Mouse (Mus musculus): Measurements from ENCODE around the gene Slc7a5. TPM values are rescaled to one million over a fixed set of nuclear protein-coding genes. Genes with fewer than 3 reads are reported as not detected.

Gene Slc7a5
- polyA plus RNA-seq, 1 experiment from 2014 or later = 19.8 TPM

DNA sequence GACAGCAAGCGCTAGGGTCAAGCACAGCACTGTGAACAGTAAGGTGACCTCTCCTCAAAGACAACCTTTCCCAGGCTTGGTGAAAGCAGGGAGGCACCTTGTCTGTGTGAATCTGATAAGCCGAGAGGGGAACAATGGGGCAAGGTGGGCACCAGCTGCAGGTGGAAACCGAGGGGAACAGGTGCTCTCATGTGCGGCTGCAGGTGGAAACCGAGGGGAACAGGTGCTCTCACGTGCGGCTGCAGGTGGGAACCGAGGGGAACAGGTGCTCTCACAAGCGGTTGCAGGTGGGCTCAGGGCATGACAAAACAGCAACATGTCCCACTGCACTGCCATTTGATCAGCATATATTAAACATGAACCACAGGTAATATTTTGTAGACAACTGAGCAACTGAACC is 10.3 kb downstream of the Slc7a5 start:
- no peaks in the 10 kb centered on the region for H3K9me3 ChIP-seq (replicated peaks; ENCODE audit: control insufficient read depth, low read length)
- 59% methylated on average over 9 of the region's 9 CpGs for WGBS
- no peaks in the 10 kb centered on the region for H3K27me3 ChIP-seq (ENCODE audit: control insufficient read depth, insufficient read depth, low read length)
- H3K36me3 ChIP-seq (ENCODE audit: control insufficient read depth, insufficient read depth, low read length) = no peaks in the 10 kb centered on the region
- no peak overlapping the region for H3K4me3 ChIP-seq (replicated peaks; ENCODE audit: low read length)
- peak overlapping the region; percentile 64; the same call in 1 of the 2 replicates for H3K9ac ChIP-seq (ENCODE audit: low read length)
- H3K27ac ChIP-seq (ENCODE audit: low read length) = peak overlapping the region; percentile 98
- peak overlapping the region; percentile 53; the same call in 1 of the 2 replicates for H3K4me2 ChIP-seq (ENCODE audit: low read depth, low read length)
- ATAC-seq (ENCODE audit: insufficient read depth, low FRiP score) = no peak
- peaks cover 50% of the 10 kb centered on the region for H3K4me1 ChIP-seq (ENCODE audit: control insufficient read depth, insufficient read depth, low read length)

DNA sequence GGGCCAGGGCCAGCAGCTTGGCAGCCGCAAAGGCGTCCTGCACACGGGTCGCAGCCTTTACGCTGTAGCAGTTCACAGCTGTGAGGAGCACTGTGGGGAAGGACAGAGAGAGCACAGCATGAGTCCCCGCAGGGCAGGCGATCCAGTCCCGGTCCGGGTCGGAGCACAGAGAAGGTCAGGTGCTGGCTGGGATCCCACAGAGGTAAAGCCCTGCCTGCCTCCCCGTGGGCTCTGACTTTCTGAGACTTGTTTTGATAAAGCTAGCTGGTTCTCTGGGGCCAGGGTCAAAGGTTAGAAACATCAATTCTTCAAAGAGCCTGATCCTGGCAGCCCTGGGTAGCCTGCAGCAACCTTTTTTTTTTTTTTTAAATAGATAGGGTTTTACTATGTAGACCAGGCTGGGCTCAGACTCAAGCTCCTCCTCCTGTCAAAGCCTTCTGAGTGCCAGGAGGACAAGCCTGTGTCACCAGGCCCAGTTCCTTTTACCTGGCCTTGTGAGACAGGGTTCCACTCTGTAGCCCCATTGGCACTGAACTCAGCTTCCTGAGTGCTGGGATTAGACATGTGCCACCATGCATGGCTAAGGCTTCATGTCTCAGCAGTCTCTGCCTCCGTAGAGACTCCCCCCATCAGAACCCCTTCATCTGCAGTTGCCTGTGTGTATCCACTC is 10.9 kb downstream of the Slc7a5 start:
- Histone ChIP-seq H3K4me3 (replicated peaks; ENCODE audit: low read length) (no peak overlapping the region), H3K27me3 (ENCODE audit: control insufficient read depth, insufficient read depth, low read length) (no peaks in the 10 kb centered on the region), H3K4me1 (ENCODE audit: control insufficient read depth, insufficient read depth, low read length) (peaks cover 44% of the 10 kb centered on the region), H3K4me2 (ENCODE audit: low read depth, low read length) (no peak overlapping the region), H3K9ac (ENCODE audit: low read length) (peak overlapping the region; percentile 36; the same call in 1 of the 2 replicates), H3K9me3 (replicated peaks; ENCODE audit: control insufficient read depth, low read length) (no peaks in the 10 kb centered on the region), H3K36me3 (ENCODE audit: control insufficient read depth, insufficient read depth, low read length) (no peaks in the 10 kb centered on the region), H3K27ac (ENCODE audit: low read length) (peak overlapping the region; percentile 98)
- ATAC-seq (ENCODE audit: insufficient read depth, low FRiP score) = no peak
- 43% methylated on average over 12 of the region's 12 CpGs for WGBS

DNA sequence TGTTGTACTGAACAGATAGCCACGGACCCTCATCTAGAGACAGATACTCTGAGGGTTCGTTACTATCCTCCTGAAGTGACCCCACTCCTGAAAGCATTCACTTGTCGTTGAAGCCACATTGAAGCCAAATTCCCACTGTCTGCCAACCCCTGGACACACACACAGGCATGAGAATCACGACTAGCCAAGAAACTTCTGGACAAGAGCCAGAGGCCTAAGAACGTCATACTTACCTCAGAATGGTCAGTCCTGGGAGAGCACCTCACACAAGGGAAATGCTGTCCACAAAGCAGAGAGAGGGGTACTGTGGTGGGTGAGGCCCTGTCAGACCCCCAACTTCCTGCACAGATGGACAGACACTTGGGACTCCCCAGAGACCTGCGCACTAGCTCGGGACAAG is 11.6 kb downstream of the Slc7a5 start:
- ATAC-seq (ENCODE audit: insufficient read depth, low FRiP score) = no peak
- H3K9ac ChIP-seq (ENCODE audit: low read length) = 0 out of 2 replicates have a peak overlapping the region, but pooled peaks have one; percentile 14
- 67% methylated on average over 7 of the region's 7 CpGs for WGBS
- no peaks in the 10 kb centered on the region for H3K27me3 ChIP-seq (ENCODE audit: control insufficient read depth, insufficient read depth, low read length)
- H3K4me1 ChIP-seq (ENCODE audit: control insufficient read depth, insufficient read depth, low read length) = peaks cover 39% of the 10 kb centered on the region
- no peak overlapping the region for H3K27ac ChIP-seq (ENCODE audit: low read length)
- H3K4me2 ChIP-seq (ENCODE audit: low read depth, low read length) = no peak overlapping the region
- no peaks in the 10 kb centered on the region for H3K9me3 ChIP-seq (replicated peaks; ENCODE audit: control insufficient read depth, low read length)
- H3K36me3 ChIP-seq (ENCODE audit: control insufficient read depth, insufficient read depth, low read length) = no peaks in the 10 kb centered on the region
- H3K4me3 ChIP-seq (replicated peaks; ENCODE audit: low read length) = no peak overlapping the region

DNA sequence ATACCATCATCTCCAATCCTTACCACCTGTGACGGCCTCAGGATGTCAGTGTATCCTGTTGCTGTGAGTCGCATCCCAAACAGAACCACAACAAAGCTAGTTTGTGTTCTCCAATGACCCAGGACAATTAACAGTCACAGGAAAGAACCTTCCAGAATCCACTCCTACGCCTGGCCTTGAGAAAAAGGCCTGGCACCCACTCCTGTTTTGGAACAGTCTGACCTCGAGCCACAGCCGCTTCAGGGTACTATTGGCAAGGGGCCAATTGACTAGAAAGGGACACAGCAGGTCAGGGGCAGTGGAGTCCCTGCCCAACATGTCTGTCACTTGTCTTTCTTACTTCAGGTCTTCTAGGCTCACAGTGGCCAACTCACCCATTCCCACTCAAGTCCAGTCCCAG is 14.6 kb downstream of the Slc7a5 start:
- Histone ChIP-seq H3K4me1 (ENCODE audit: control insufficient read depth, insufficient read depth, low read length) (peaks cover 22% of the 10 kb centered on the region), H3K4me2 (ENCODE audit: low read depth, low read length) (no peak overlapping the region), H3K36me3 (ENCODE audit: control insufficient read depth, insufficient read depth, low read length) (no peaks in the 10 kb centered on the region), H3K27ac (ENCODE audit: low read length) (no peak overlapping the region), H3K27me3 (ENCODE audit: control insufficient read depth, insufficient read depth, low read length) (no peaks in the 10 kb centered on the region), H3K9ac (ENCODE audit: low read length) (no peak overlapping the region), H3K9me3 (replicated peaks; ENCODE audit: control insufficient read depth, low read length) (no peaks in the 10 kb centered on the region), H3K4me3 (replicated peaks; ENCODE audit: low read length) (no peak overlapping the region)
- WGBS = 79% methylated on average over 5 of the region's 5 CpGs
- no peak for ATAC-seq (ENCODE audit: insufficient read depth, low FRiP score)

DNA sequence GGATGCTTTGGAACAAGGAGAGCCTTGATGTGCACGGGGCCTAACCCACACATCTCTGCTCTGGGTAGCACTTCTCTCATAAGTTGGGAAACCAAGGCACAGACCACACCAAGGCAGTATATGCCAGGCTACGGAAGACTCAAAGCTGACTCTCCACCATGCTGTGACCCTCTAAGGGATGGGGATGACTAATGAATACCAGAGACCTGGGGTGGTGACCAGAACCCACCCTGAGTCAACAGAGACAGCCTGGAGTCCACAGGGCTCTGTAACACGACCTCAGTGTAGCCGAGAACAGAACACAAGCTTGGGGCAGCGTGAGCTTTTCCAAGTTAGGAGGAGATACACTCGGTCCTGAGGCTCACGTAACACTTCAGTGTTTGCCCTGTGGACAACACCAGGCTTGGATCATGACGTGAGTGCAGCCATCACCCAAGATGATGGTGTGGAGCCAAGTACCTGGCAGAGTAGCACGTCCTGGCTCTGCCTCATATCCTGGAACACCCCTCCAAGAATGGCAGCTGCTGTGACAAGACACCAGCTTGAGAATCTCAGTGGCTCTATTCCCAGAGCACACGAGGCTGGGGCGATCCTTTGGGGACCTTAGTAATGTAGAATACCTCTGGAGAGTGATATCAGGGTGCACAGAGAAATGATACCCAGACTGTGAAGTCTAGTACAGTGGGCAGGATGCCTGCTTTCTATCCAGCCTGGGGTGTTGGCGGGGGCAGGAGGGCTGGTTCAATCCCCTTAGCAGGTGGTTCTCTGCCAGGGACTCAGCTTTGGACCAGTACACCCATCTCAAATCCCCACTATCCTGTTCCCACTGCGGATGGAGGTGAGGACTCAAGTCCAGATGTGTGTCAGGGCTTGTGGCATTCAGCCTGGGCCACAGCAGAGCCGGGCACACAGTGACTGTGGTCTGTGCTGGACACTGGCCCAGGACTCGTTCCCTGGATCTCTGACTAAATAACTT is 17.4 kb downstream of the Slc7a5 start:
- peak; percentile 52; the same call in 1 of the 2 replicates for ATAC-seq (ENCODE audit: insufficient read depth, low FRiP score)
- 73% methylated on average over 15 of the region's 15 CpGs for WGBS

DNA sequence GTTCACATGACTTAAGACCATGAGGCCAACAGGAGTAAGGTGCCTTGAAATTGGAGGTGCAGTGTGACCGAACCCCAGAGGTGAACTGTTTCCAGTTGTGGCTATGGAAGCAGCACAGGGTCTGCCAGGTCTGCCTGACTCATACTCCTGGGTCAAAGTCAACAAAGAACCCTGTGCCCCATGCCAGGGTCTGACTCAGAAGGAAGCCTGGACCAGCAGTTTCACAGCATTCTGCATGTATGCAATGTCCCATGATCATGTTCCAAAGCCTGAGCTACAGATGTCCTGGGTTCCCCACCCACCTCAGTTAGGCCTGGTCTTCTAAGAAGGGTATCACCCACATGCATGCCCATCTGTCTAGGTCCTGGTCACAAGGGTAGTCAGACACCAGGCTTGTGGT is 18.2 kb downstream of the Slc7a5 start:
- Histone ChIP-seq H3K27me3 (ENCODE audit: control insufficient read depth, insufficient read depth, low read length) (no peaks in the 10 kb centered on the region), H3K4me2 (ENCODE audit: low read depth, low read length) (no peak overlapping the region), H3K9me3 (replicated peaks; ENCODE audit: control insufficient read depth, low read length) (no peaks in the 10 kb centered on the region), H3K4me1 (ENCODE audit: control insufficient read depth, insufficient read depth, low read length) (0 out of 2 replicates have a peak, but pooled peaks cover 3% of the 10 kb centered on the region), H3K36me3 (ENCODE audit: control insufficient read depth, insufficient read depth, low read length) (0 out of 2 replicates have a peak, but pooled peaks cover 11% of the 10 kb centered on the region), H3K4me3 (replicated peaks; ENCODE audit: low read length) (no peak overlapping the region), H3K27ac (ENCODE audit: low read length) (no peak overlapping the region), H3K9ac (ENCODE audit: low read length) (no peak overlapping the region)
- WGBS = 97% methylated on average over 1 of the region's 1 CpGs
- no peak for ATAC-seq (ENCODE audit: insufficient read depth, low FRiP score)

More for the DNA sequence above, 17.4 kb downstream of the Slc7a5 start:
- Histone ChIP-seq H3K9me3 (replicated peaks; ENCODE audit: control insufficient read depth, low read length) (no peaks in the 10 kb centered on the region), H3K9ac (ENCODE audit: low read length) (no peak overlapping the region), H3K4me3 (replicated peaks; ENCODE audit: low read length) (no peak overlapping the region), H3K27ac (ENCODE audit: low read length) (no peak overlapping the region), H3K27me3 (ENCODE audit: control insufficient read depth, insufficient read depth, low read length) (no peaks in the 10 kb centered on the region), H3K4me2 (ENCODE audit: low read depth, low read length) (no peak overlapping the region), H3K36me3 (ENCODE audit: control insufficient read depth, insufficient read depth, low read length) (0 out of 2 replicates have a peak, but pooled peaks cover 11% of the 10 kb centered on the region), H3K4me1 (ENCODE audit: control insufficient read depth, insufficient read depth, low read length) (0 out of 2 replicates have a peak, but pooled peaks cover 3% of the 10 kb centered on the region)

DNA sequence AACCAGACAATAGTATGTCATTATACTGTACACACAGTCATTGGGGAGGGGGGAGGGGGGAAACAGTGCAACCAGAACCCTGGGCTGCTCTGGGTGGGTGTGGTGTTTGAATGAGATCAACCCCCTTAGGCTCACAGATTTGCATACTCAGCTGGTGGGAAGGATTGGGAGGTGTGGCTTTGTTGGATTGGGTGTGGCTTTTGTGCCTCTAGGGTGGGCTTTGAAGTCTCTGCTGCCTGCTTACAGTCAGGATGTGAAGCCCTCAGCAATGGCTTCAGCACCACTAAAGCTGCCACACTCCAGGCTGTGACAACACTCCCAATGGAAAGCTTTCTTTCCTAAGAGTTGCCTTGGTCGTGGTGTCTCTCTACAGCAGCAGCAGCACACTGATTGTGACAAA is 19.9 kb downstream of the Slc7a5 start:
- Histone ChIP-seq H3K27me3 (ENCODE audit: control insufficient read depth, insufficient read depth, low read length) (no peaks in the 10 kb centered on the region), H3K4me2 (ENCODE audit: low read depth, low read length) (no peak overlapping the region), H3K9ac (ENCODE audit: low read length) (no peak overlapping the region), H3K4me3 (replicated peaks; ENCODE audit: low read length) (no peak overlapping the region), H3K9me3 (replicated peaks; ENCODE audit: control insufficient read depth, low read length) (no peaks in the 10 kb centered on the region), H3K36me3 (ENCODE audit: control insufficient read depth, insufficient read depth, low read length) (peaks cover 16% of the 10 kb centered on the region; the same call in 1 of the 2 replicates), H3K4me1 (ENCODE audit: control insufficient read depth, insufficient read depth, low read length) (0 out of 2 replicates have a peak, but pooled peaks cover 3% of the 10 kb centered on the region), H3K27ac (ENCODE audit: low read length) (no peak overlapping the region)
- WGBS = 81% methylated on average over 1 of the region's 1 CpGs
- no peak for ATAC-seq (ENCODE audit: insufficient read depth, low FRiP score)

DNA sequence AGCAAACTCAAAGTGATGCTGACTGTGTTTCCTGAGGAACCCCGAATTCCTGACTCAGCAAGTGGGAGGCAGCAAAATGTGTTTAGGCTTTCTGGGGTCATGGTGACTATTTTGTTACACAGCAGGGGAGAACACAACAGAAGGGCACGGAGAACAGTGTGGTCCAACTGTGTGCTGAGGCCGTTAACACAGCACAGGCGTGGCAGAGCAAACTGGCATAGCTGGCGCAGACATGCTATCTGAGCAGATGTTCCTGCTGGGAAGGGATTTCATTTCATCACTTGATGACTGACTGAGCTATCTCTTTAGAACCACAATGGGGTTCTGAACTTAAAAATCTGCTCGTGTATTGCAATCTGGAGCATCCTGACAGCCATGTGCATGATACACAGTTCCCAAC is 22.1 kb downstream of the Slc7a5 start:
- Histone ChIP-seq H3K27me3 (ENCODE audit: control insufficient read depth, insufficient read depth, low read length) (no peaks in the 10 kb centered on the region), H3K4me3 (replicated peaks; ENCODE audit: low read length) (no peak overlapping the region), H3K9me3 (replicated peaks; ENCODE audit: control insufficient read depth, low read length) (no peaks in the 10 kb centered on the region), H3K36me3 (ENCODE audit: control insufficient read depth, insufficient read depth, low read length) (peaks cover 16% of the 10 kb centered on the region; the same call in 1 of the 2 replicates), H3K9ac (ENCODE audit: low read length) (no peak overlapping the region), H3K4me2 (ENCODE audit: low read depth, low read length) (no peak overlapping the region), H3K27ac (ENCODE audit: low read length) (no peak overlapping the region), H3K4me1 (ENCODE audit: control insufficient read depth, insufficient read depth, low read length) (0 out of 2 replicates have a peak, but pooled peaks cover 6% of the 10 kb centered on the region)
- ATAC-seq (ENCODE audit: insufficient read depth, low FRiP score) = no peak
- WGBS = 86% methylated on average over 6 of the region's 6 CpGs

DNA sequence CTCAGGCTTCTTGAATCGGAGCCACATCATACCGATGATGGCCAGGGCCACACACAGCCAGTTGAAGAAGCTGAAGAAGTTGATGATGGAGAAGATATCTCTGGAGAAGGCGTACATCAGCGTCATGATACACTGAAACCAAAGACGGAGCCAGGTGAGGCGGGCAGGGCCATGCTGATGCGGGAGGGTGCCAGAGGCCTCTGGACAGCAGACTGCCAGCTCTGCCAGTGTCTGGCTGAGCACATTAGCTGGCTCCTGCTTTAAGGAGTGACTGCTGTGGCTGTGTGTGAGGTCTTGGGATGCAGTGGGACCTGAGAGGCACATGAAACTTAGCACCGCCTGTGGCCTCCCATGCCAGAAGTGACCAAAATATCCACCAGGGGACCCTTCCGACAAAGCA is 22.5 kb downstream of the Slc7a5 start:
- H3K9ac ChIP-seq (ENCODE audit: low read length) = no peak overlapping the region
- H3K36me3 ChIP-seq (ENCODE audit: control insufficient read depth, insufficient read depth, low read length) = peaks cover 16% of the 10 kb centered on the region; the same call in 1 of the 2 replicates
- no peak for ATAC-seq (ENCODE audit: insufficient read depth, low FRiP score)
- WGBS = 96% methylated on average over 9 of the region's 9 CpGs
- H3K9me3 ChIP-seq (replicated peaks; ENCODE audit: control insufficient read depth, low read length) = no peaks in the 10 kb centered on the region
- H3K4me3 ChIP-seq (replicated peaks; ENCODE audit: low read length) = no peak overlapping the region
- H3K4me2 ChIP-seq (ENCODE audit: low read depth, low read length) = no peak overlapping the region
- no peaks in the 10 kb centered on the region for H3K27me3 ChIP-seq (ENCODE audit: control insufficient read depth, insufficient read depth, low read length)
- 0 out of 2 replicates have a peak, but pooled peaks cover 6% of the 10 kb centered on the region for H3K4me1 ChIP-seq (ENCODE audit: control insufficient read depth, insufficient read depth, low read length)
- no peak overlapping the region for H3K27ac ChIP-seq (ENCODE audit: low read length)

All from stomach, embryonic 16.5 days (tissue).